Mouse (Mus musculus): ENCODE data around the gene Ddx59. TPM values are rescaled to one million over a fixed set of nuclear protein-coding genes. Genes with fewer than 3 reads are reported as not detected.

Ddx59 gene
- polyA plus RNA-seq, 1 experiment from 2014 or later: 20.3 TPM

DNA sequence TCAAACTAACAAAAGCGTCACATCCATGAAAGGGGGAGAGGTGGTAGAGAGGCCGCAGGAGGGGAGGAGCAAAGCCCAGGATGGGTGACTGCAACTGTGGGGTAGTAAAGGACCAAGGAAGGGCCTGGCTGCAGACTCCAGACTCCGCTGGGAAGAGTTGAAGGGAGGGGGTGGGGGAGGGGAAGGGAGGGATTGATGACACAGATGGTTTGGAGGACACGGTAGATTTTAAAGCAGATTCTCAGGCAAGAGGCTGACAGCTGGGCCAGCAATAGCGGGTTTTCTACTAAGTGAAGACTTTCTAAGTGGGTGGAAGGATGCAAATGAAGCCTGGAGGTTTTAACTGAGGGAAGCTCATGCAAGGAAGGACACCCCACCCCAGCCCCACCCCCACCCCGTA lies 55.4 kb downstream of the Ddx59 start:
- Histone ChIP-seq H3K4me1 (peaks cover 19% of the 10 kb centered on the region), H3K4me3 (replicated peaks) (no peak overlapping the region), H3K27me3 (no peaks in the 10 kb centered on the region), H3K9me3 (replicated peaks) (no peaks in the 10 kb centered on the region), H3K36me3 (peaks cover 13% of the 10 kb centered on the region), H3K27ac (replicated peaks) (peak overlapping the region; percentile 39), H3K4me2 (replicated peaks) (0 out of 2 replicates have a peak overlapping the region, but pooled peaks have one; percentile 10), H3K9ac (no peak overlapping the region)
- ATAC-seq (ENCODE audit: insufficient number of reproducible peaks, low FRiP score, low TSS enrichment, low read depth): 0 out of 2 replicates have a peak, but pooled peaks have one; percentile 1
- WGBS: 13% methylated on average over 6 of the region's 6 CpGs

Other genes with a start within 250 kb of the Ddx59 start
- 0.32 TPM in 1 of 2 replicates, not detected in the other for gene Mroh3, start 202.4 kb upstream of the Ddx59 start, polyA plus RNA-seq (2015; fragmentation: Nextera tagmentation; extraction: Ambion mirVana)
- 16.6 and 19.4 TPM in 2 replicates for gene Inava, start 181.0 kb upstream of the Ddx59 start, polyA plus RNA-seq (2015; fragmentation: Nextera tagmentation; extraction: Ambion mirVana)
- not detected in 2 replicates for gene Gpr25, start 154.4 kb upstream of the Ddx59 start, polyA plus RNA-seq (2015; fragmentation: Nextera tagmentation; extraction: Ambion mirVana)
- gene Camsap2, start 69.2 kb upstream of the Ddx59 start, polyA plus RNA-seq (2015; fragmentation: Nextera tagmentation; extraction: Ambion mirVana): 11.2 and 12.4 TPM in 2 replicates
- gene Kif14, start 51.1 kb downstream of the Ddx59 start, polyA plus RNA-seq (2015; fragmentation: Nextera tagmentation; extraction: Ambion mirVana): 4.0 and 5.2 TPM in 2 replicates
- 18.4 and 19.2 TPM in 2 replicates for gene Zfp281, start 209.6 kb downstream of the Ddx59 start, polyA plus RNA-seq (2015; fragmentation: Nextera tagmentation; extraction: Ambion mirVana)